Mouse (Mus musculus) adrenal gland, postnatal 4 days (tissue): ENCODE measurements around the gene Nhlrc3. TPM values are rescaled to one million over a fixed set of nuclear protein-coding genes. Genes with fewer than 3 reads are reported as not detected.

ENCODE experiments used
- DNase-seq, 2 experiments: peaks; one replicate each; pipeline ENCODE4 v3.0.0; 2021 to 2022; ENCODE audit warnings: low spot score in 2 of 2, mixed read lengths in 2 of 2
- total RNA-seq, 2 experiments: library from RNA; stranded (reverse); gene quantifications; 2 replicates each; pipeline ENCODE4 v1.2.3; 2021

Nhlrc3 gene
- total RNA-seq, 2 experiments from 2014 or later = 19.1 to 19.4 TPM

DNA sequence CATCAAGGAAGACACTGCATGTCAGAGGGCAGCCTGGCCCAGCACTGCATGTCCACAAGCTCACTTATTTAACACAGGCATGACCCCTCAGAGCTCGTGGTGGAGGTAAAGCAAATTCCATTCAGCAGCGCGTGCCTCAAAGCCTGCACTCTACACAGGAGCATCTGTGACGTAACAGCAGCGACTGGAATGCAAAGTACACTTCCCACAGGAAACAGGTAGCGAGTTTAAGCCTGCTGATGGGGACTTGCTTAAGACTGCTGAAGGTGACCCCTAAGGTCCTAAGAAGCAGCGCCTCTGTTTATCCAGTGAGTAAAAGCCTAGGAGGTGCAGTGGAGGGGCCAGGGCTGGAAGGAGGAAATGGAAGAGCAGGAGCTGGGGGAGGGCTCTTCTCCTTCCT lies 8.1 kb downstream of the Nhlrc3 start:
- no peak for DNase-seq

DNA sequence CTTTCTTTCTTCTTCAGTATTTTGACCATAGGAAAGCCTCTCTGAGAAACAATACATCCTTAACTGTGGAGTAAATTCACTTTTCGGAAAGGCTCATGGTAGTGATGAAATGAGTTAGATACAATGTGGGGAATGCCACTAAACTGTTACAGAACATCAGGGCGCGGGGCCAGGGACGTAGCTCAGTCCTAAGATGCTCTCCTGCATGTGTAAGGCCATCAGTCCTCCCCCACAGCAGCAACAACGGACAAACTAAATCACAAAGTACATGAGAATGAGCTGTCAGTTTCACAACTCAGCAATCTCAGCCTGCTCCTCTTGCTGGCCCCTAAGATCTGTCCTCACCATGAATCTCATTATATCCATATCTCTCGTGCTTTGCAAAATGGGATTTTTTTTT lies 8.6 kb downstream of the Nhlrc3 start:
- no peak for DNase-seq

DNA sequence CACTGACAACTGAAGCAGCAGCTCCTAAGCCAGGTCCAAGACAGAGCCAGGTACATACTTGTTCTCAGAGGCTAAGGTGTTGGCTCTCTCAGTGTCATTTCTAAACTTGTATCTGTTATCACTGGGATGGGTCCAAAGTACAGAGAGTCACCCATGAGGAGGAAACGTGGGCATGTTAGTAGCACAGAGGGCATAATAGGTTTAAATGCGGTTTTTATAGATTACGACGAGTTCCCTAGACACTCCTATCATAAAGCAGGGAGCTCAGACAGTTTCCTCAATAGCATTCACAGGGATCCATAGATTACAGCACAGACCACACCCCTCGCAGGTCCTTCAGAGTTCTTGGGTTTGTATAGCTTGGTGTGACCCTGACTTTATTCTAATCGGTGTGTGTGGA lies 9.1 kb downstream of the Nhlrc3 start:
- no peak for DNase-seq

DNA sequence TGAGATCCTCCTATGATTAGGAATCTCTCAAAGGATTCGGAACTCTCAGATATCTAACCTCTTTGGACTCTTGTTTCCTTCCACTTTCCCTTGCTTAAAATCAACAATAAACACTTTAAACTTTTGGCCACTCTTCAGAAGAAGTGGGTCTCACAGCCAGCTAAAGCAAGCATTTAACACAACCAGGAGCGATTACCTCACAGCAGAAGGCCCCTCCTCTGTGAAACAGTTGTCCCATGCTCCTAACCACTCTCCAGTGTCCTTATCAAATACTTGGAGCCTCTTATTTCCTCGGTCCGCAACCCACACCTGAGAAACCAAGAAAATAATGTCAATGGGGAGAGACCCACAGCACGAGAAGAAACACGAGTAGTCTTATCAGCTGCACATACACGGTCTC lies 9.8 kb downstream of the Nhlrc3 start:
- DNase-seq = no peak

DNA sequence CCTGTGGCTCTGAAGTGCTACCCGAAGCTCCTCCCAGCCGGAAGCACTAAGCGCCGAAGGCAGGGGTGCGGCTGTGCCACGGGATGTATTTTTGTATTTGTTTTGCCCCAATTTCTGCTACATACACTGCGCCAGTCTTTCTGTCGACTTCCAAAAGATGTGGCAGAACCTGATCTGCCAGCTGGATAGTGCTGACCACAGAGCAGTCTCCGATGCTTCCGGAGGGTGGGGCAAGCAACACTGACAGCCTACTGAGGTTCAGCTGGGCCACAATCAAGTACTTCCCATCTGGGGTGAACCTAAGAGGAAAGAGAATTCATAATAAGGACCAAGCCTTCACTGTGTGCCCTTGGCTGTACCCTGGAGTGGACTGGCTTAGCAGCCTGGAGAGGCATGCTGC lies 10.8 kb downstream of the Nhlrc3 start:
- DNase-seq = no peak

DNA sequence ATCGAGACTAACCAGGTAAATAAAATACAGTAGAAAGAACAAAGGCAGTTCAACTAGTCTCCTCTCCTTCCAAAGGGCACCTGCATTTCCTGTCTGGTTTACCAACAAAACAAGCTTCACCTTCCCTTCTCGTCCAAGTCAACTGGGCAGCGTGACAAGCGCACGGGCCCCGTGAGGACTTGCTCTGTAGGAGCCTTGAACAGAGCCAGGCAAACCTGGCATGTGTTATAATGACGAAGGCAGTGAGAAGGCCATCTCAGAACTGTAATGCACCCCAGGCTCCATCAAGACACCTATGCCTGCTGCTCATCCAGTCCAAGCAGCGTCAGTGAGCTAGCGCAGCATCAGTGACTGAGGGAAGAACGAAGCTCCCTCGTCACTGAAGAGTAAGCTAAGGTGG lies 12.5 kb downstream of the Nhlrc3 start:
- no peak for DNase-seq

DNA sequence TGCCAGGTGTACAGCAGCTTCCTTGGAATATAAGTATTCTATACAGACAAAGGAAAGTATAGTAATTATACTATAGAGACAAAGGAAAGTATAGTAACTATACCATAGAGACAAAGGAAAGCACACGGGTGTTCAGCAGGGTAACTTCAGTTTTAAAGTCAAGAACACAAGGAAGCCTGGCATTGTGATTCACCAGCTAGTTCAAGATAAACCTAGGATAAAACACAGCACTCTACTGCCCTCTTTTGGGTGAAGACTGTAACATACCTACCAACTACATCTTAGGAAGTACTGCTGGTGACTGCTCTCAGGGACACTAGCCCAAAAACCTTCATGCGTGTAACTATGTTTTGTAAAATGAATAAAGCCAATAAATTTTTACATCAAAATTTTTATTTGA lies 14.9 kb downstream of the Nhlrc3 start:
- DNase-seq = no peak

DNA sequence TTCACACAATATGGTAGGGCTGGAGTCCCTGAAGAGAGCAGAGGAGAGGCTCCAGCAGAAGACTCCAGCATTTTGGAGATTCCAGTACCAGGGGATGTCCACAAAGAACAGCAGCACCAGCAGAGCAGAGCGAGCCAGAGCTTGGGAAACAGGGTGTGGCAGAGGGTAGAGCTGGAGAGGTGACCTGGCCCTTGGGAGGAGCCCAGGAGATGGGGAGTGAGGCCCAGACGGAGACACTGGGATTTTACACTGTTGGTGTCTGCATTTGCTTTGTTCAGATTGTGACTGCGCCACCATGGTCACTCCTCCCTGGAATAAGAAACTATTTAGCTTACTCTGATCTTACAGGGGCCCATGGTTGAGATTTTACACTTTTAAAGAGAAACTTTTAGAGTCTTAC lies 16.3 kb downstream of the Nhlrc3 start:
- DNase-seq = no peak

DNA sequence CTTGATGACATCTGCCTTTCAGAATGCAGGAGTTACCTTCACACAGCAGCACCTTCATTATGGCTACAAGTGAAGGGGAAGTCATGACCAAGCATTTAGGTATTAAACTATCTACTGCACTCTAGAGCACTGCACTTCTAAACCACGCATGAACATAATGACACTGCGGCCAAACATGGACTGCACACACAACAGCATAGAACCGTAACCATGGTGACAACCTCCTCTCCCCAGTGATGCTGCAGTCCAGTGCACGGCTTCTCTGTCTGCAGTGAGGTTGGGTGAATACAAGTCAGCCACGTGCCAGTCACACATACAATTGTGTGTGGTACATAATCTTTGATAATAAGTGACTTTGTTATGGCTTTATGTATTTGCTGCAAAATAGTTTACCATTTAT lies 17.6 kb downstream of the Nhlrc3 start:
- no peak for DNase-seq

DNA sequence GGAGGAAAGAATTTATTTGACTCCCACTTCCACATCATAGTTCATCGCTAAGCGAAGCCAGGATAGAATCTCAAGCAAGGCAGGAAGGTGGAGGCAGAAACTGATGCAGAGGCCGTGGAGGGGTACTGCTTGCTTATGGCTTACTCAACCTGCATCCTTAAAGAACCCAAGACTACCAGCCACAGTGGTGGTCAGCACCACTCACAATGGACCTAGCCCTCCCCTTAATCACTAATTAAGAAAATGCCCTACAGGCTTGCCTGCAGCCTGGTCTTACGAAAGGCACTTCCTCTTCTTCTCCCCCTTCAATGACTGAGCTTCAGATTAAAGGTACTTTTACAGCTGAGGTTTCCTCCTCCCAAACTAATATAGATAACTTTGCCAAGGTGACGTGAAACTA lies 26.6 kb downstream of the Nhlrc3 start:
- DNase-seq = no peak

DNA sequence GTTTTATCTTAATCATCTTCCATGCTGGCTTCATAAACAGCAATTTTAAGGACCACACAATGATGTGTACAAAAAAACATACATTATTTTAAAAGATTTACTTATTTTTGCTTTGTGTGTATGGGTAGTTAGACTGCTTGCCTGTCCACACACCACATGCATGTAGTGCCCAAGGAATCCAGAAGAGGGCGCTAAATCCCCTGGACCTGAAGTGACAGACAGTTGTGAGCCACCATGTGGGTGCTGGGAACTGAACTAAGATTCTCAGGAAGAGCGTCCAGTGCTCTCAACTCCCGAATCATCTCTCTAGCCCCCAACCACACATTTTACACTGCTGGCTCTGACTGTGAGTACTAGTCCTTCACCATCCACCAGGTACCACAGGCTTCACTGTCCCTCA lies 28.5 kb downstream of the Nhlrc3 start:
- no peak for DNase-seq

DNA sequence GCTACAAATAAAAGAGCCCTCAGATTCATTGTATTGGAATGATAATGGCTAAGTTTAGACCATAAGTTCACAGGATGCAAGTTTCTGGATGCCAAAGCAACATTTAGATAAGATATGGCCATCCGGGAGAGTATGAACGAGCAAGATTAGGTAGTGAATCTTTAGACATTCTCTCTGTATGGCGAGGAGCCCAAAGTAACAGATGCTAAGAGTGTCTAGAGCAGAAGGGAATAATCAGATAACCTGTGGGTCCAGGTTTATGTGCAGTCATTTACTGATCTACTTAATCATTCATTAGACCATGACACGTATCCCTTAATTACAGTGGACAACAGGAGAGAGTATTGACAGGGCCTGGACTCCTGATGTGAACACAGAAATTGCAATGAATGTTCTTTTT lies 39.6 kb downstream of the Nhlrc3 start:
- no peak for DNase-seq

DNA sequence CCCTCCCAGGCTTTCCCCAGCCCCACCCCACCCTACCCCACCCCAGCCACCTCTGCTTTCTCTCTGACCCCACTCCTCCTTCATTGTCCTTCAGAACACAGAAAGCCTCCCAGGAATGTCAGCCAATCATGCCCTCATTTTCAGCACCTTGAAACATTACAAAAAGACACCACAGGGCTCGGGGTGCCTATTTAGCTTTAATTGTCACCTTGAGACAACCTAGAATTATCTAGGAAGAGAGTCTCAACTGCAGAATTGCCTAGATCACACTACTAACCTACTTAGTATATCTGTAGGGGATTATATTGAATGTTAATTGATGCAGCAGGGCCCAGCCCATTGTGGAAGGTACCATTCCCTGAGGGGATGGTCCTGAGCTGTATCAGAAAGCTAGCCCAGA lies 40.4 kb downstream of the Nhlrc3 start:
- no peak for DNase-seq

DNA sequence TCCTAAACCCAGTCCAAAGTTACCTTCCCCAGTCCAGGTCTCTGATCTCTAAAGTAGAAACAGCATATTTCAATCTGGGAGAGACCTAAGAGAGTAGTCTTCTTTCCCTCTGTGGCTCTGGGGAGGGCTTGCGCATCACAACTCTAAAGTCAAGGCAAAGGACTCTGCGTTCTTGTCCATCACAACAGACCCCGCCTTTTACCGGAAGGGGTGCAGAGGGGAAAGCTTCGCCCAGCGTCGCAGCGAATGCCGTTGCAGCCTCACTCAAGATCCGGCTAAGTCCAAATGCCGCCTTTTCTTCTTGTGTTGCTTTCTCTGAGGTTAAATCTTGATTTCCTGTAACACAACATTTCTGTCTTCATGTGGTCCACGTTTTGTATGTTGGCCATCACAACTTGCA lies 41.5 kb downstream of the Nhlrc3 start:
- no peak for DNase-seq

DNA sequence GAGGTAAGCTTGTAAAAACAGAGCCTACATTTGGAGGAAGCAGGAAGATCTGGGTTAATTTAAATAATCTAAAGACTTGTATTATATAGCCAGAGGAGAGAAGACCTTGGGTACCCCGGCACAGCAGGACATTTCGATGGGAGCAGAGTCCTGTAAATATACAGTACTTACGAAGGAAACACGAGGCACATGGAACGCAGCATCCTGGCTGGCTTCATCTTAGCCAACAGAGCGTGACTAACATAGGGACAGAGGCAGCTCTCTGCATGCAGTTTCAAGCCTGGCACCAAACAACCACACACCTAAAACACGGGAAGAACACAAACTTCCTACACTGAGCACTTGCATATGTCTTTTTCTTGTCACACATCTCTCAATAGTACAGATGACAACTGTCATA lies 45.4 kb downstream of the Nhlrc3 start:
- no peak for DNase-seq

DNA sequence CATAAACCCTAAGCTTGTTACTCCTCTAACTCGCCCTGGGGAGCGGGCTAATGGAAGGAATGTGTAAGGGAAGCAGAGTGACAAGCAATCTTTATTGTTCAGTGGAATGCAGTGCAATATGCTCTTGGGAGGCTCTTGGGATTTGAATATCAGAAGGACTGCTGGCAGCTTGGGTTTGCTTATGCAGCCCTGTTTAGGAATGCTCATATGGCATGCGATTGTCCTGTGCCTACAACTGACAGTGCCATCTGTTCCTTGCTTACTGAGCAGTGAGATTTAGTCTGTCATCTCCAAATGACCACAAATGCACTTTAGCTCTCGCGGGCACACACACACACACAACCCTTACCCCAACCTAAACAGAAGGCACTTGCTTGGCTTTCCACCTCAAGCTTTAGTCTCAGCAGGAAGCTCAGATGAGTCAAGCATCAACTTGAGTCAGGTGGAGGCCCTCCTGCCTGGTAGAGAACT lies 47.1 kb downstream of the Nhlrc3 start:
- no peak for DNase-seq

DNA sequence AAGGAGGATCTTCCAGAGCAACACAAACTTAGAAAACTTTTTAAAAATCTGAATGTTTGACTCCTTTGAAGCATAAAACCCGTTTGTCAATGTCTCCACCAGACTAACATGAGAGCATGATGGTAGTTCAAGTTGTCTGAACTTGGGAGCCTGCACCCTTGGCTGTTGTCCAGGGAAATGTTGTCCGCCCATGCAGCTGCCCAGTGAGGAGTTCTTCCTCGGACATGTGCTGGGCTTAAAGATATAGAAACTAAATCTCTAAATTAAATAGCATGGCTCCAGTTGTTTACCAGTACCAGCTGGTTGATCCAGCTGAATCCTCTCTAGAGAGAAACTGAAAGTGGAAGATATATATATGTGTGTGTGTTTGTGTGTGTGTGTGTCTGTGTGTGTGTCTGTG lies 49.2 kb downstream of the Nhlrc3 start:
- no peak for DNase-seq

DNA sequence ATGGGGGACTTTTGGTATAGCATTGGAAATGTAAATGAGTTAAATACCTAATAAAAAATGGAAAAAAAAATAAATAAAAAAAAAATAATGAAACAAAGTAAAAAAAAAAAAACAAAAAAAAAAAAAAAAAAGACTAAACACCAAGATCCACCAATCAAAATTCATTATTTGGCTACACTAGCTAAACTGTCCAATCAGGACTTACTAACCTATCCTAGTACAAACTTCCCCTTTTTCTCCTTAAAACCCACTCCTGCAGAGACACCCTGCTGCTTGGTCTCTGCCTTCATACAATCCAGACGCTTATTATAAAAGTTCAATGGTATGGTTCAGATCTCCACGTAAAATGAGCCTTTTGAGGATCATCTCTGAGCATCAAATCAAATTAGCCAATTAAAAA lies 49.7 kb downstream of the Nhlrc3 start:
- DNase-seq = no peak

DNA sequence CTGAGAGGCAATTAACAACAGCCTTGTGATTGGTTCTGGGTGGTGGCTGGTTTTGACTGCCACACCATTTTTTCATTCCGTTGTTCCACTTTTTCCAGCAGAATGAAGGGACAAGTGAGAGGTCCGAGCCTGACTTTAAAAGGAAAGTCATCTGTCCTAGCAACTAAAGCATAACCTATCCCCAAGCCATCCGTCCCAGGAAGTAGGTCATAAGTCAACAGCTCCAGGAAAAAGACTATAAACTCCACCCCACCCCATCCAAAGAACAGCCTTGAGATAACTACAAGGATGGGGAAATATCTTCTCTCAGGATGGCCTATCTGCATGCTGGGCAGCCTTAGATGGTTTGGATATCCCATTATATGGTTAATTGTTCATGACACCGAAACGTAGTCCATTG lies 50.9 kb downstream of the Nhlrc3 start:
- no peak for DNase-seq

DNA sequence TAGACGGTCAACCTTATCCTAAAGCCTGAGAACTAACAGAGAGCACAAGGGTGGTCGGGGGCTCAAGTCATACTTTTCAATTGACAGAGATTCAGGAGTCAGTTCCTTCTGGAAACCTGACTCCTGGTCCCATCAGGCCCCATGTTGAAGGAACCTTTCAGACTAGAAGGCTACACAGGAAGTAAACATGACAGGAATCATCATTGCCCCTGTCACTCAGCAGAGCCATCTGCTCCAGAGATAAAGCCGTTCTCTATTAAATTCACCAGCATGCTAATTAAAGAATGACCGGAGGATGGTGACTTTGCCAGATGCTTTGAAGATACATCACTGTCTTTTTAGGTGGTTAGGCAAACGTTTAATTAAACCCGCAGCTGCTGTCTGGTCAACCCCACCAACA lies 53.1 kb downstream of the Nhlrc3 start:
- DNase-seq = no peak

DNA sequence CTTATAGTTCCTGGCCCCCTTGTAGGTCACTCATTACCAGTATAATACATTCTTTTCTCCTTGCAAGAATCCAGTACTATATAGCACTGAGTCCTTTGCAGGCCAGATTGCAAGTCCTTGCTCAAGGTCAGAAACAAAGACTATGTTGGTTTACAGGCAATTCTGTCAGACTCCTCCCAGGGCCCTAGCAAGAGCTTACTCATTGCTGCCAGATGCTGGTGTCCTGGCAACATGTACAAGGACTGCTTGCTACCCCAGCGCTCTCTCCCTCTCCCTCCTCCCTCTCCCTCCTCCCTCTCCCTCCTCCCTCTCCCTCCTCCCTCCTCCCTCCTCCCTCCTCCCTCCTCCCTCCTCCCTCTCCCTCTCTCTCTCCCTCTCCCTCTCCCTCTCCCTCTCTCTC lies 56.0 kb downstream of the Nhlrc3 start:
- DNase-seq = no peak
